Mouse (Mus musculus) lung, postnatal 10 days (tissue): ENCODE data around the gene Apoe.
"Not testable (repeated sequence)": the region's sequence is repeated elsewhere in the genome, so short reads cannot be mapped to it uniquely, and the experiment has no call there.

Source experiments
- DNase-seq: peaks from one replicate; pipeline ENCODE4 v3.0.0; 2021

Gene Apoe

DNA sequence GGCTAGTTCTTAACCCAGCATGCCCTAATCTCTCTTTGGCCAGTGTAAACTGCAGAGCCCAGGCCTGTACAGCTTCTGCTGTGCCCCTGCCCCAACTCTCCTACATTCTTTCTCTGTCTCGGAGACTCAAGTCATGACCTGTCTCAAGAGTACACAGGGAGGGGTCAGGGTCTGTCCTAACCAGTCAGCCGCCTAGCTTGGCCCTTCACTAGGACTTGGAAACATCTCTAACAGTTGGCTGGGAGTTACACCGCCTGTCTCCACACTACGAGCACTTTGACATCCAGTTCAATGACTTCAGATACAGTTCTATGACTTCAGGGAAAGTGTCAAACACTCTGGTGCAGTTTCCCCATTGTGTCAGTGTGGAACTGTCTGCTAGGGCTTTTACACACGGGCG lies 7.6 kb downstream of the Apoe start:
- DNase-seq: peak; percentile 32

DNA sequence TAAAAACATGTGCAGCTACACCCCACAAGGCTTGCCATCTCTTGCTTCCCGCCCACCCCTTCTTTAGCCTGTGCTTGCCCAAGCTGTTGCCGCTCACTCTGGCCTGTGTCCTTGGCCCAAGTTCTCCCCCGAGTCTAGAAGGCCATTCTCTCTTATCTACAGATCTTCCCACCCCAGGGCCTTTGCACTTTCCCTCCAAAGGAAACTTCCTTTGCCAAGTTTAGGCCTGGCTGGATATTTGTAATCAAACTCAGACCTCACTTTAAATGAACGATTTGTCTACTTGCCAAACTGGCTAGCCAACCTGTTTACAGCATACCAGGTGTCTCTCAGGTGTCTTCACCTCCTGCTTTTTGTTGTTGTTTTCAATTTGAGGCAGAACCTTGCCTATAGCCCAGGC lies 8.1 kb downstream of the Apoe start:
- no peak for DNase-seq

DNA sequence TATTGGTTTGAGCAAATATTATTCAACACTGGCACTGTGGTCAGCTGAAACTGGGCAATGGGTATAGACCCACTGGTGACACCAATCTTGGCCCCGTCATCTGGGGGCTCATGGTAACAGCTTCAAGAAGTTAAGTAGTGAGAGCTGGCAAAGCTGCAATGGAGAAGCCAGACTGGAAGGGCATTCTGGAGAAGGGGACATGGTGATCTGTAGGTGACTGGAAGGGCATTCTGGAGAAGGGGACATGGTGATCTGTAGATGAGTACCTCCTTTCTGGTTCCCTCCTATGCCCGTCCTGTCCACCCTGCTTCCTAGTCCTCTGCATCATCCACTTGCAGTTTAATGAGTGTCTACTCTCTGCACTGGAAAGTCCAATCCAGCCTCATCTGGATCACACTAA lies 10.4 kb downstream of the Apoe start:
- DNase-seq: no peak

DNA sequence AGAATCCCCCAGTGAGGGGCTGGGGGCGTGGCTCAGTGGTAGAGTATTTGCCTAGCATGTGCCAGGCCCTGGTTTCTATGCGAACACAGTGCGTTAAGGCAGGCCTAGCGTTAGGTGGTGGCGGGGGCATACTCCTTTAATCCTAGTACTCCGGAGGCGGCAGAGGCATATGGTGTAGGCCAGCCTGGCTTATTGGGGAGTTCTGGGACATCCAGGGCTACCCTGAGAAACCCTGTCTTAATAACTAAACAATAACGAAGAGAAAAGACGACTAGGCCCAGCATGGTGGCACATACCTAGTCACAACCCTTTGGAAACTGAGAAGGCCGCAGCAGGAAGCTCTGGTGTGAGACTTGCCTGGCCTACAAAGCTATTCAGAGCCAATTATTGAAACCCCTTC lies 10.9 kb downstream of the Apoe start:
- no peak for DNase-seq

DNA sequence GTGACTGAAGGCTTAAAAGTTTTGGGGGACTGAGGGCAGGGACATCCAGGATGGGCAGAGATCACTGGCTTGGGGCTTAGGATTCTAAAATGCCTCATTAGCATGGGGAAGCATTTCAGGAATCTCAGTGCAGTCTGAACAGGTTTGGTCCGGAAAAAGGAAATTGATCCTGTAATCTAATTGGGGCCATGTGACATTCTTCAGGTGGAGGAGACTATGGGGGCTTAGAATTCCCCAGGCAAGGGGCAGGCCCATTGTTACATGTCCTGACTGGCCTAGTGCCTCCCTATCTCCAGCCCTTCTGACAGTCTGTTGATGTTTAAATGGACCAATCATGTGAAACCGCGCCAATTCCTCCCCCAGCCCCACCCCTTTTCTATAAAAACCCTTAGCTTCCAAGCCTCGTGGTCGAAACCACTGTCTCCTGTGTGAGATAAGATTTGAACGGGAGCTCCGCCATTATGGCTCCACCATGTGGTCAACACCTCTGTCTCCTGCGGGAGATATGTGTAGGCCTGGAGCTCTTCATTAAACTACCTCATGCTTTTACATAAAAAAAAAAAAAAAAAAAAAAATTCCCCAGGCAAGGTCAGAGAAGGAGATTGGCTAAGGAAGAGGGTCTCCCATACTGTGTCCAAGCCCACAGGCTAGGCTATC lies 11.9 kb downstream of the Apoe start:
- not testable (repeated sequence) for DNase-seq

DNA sequence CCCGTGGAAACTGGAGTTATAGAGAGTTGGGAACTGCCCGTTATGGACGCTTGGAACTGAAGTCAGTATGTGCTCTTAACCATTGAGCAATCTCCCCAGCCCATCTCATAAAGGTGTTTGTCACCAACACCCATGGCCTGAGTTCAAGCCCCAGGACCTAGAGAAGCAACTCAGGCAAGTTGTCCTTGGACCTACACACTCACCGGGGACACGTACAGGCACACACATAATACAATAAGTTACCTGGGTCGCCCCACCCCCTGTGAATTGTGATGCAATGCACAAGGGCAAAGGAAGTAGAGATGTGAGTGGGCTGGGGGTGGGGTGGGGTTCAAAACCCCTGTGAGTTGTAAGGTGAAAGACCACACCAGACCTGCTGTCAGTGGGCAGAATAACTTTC lies 12.5 kb downstream of the Apoe start:
- DNase-seq: no peak

DNA sequence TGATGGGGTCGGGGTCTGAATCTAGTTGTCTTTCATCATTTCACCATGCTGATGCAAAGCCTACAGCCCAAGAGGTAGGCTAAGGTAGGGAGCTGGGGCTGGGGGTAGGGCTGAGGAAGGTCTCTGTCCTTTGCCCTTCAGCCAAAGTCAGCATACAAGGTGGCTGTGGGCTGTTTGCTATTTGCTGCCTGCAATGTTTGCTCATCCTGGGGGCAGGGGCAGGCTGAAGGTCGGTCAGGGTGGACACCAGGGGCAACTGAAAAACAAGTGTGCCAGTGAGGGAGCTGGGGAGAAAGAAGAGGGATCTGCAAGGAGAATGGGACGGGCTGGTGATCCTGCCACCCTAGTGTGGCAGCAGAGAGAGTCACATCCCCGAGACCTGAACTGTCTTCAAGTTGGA lies 13.6 kb downstream of the Apoe start:
- no peak for DNase-seq

DNA sequence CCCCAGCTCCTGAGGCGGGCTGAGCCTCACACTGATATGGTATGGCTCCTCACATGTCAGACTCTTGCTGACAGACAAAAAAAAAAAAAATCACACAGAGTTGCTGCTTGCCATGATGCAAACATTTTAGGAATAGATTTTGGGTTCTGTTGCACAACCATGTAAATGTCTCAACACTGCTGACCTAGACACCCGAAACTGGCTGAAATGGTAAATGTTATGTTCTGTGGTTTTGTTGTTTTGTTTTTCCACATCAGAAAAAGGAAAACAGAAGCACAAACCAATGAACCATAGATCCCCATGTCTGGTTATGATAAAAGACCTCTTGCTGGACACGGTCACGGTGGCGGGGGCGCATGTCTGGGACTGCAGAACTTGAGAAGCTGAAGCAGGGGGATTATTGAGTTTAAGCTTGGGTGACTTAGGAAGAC lies 15.2 kb downstream of the Apoe start:
- no peak for DNase-seq

DNA sequence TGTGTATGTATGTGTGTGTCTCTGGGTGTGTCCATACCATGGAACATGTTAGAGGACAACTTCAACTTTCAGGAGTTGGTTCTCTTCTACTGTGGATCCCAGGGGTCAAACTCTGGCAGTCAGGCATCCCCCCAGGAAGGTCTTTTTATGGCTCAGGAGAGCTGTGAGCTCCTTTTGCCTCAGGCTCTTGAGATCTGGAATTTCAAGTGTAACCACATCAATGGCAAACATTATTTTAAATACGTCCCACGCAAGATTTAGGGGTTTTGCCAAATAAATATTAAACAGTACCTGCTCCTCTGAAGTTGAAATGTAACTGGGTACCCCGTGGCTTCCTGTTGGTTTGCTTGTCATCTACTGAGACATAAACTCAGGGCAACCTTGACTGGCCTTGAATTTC lies 16.0 kb downstream of the Apoe start:
- no peak for DNase-seq

DNA sequence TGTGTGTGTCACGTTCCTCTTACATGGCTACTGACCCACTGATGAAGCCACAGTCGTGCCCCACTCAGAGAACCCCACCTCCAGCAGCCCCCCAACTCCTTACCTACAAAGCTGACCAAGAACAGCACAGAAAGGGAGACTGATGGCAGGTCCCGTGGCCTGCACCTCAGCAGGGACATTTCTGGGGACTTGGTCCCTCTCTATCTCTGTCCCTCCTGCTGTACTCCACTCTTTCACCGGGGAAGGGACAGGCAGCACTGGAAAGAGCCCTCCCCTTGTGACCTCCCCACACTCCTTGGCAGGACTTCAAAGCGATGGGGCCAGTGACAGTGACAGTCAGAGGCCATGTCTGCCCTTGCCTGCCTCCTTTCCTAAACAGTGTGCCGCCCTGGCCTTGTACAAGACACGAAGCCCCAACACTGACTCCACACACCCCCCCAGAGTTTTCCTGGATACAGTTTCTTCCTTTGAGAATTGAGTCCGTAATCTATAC lies 17.7 kb downstream of the Apoe start, which contains the start of the genes Gm44805 and Apoc4:
Gene Gm44805 (minus strand): TSS at position 222 of the 493 bp plus-strand sequence.
Gene Apoc4 (minus strand): TSS at position 278 of the 493 bp plus-strand sequence.
- peak; percentile 29 for DNase-seq

DNA sequence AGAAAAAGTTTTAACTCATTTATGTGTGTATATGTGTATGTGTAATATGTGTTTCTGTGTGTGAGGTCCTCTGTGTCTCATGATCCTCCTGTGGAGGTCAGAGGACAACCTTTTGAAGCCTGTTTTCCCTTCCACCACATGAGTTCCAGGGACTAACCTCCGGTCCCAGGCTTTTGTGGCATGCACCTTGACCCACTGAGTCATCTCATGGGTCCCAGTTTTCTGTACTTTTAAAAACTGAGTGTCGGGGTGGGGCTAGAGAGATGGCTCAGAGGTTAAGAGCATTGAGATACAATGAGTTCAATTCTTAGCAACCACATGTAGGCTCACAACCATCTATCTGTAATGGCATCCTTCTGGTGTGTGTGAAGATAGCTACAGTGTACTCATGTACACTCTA lies 18.3 kb downstream of the Apoe start:
- DNase-seq: no peak

DNA sequence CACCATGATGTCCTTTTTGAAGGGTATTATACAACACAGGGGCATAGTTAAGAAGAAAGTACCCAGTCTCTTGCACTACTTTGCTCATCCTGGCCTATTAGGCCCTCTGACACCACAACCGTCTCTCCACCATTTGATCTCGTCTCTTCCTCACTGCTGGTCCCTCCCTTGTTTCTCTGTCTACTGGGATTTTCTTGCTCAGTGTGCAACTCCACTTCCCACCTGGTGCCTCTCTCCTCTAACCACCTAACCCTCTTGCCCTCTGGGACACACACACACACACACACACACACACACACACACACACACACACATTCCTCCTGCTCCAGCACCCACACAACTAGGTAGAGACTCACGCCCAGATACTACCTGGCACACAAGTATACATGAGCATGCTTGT lies 20.1 kb downstream of the Apoe start:
- no peak for DNase-seq

DNA sequence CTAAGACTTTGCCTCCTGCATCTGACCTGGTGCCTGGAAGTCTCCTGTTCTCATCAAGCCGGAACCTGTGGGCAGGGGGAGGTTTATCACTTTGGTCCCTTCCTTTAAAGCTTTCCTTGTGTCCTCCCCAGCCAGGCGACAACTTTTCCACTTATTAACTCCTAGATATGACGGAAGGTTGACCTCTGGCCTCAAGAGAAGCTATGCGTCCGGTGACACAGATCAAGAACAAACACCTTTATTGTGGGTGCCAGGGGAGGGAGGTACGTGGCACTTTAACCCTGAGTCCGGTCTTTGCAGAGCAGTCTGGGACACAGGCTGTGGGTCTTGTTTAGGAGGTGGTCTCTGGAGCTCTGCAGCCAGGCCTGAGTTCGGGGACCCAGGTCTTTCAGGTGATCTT lies 21.1 kb downstream of the Apoe start, which contains the start of gene Apoc2:
Gene Apoc2 (minus strand): TSS at position 70 of the 400 bp plus-strand sequence.
- no peak for DNase-seq

DNA sequence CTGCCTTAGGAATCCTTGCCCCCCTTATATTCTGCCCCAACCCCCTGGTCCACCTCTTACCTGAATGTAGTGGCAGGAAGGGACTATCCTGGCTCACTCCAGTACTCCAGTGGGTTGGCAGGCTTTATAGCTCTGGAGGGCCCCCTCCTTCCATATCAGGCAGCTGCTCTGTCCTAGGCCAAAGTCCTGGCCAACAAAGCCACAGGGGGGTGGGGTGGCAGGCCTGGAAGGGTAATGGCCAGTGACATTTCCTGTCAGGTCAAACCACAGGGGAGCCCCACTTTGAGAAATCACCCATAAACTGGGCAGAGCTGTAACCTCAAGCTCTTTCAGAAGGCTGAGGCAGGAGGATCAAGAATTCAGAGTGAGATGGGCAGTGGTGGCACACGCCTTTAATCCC lies 22.3 kb downstream of the Apoe start:
- DNase-seq: no peak

DNA sequence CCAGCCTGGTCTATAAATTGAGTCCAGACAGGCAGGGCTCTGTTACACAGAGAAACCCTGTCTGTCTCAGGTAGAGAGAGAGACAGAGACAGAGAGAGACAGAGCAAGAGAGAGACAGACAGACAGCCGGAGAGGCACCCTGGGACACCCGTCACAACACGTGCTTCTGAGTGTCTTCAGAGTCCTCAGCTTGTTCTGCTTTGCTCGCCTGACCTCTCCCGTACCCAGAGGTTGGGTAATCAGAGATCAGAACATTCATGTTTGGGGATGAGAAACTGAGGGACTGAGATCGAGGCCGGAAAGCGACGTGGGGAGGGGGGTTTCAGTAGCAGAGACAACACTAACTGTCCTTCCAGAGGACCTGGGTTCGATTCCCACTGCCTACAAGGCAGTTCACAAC lies 23.2 kb downstream of the Apoe start:
- no peak for DNase-seq

DNA sequence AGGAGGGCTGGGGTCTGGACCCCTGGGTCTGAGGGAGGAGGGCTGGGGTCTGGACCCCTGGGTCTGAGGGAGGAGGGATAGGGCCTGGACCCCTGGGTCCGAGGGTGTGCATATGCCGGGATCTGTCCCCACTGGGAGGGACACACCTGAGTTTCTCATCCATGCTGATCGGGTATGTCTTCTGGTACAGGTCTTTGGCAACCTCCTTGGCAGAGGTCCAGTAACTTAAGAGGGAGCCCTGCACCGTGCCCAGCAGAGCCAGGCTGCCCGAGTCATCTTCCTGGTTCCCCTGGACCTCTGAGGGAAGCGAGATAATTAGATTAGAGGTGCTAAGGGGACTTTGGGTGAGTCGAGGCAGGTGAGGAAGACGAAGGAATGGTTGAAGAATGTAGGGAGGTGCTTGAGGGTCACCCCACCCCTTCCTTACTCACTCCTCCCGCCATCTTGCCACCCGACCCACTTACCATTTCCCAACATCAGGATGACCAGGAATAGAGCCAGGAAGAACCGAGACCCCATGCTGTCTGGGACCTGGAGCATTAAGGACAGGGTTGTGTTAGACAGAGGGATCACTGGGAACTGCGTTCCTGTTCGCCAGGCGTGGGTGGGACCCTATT lies 25.8 kb downstream of the Apoe start:
- DNase-seq: no peak

DNA sequence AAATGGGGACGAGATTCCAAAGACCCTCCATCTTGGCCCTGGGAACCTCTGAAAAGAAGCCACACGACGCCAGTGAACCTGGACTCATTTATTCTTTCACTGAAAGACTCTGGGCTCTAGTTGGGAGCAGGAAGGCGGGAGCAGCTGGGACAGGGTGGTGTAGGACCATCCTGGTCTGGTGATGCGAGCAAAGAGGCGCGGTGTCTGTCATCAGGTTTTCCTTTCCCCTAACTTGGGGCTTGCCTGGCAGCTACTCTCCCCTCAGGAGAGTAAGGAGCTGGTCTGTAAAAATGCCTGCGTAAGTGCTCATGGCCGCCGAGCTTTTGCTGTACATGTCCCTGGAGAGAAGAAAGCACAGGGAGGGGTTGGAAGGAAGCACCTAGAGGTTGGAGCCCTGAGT lies 27.5 kb downstream of the Apoe start:
- DNase-seq: no peak

DNA sequence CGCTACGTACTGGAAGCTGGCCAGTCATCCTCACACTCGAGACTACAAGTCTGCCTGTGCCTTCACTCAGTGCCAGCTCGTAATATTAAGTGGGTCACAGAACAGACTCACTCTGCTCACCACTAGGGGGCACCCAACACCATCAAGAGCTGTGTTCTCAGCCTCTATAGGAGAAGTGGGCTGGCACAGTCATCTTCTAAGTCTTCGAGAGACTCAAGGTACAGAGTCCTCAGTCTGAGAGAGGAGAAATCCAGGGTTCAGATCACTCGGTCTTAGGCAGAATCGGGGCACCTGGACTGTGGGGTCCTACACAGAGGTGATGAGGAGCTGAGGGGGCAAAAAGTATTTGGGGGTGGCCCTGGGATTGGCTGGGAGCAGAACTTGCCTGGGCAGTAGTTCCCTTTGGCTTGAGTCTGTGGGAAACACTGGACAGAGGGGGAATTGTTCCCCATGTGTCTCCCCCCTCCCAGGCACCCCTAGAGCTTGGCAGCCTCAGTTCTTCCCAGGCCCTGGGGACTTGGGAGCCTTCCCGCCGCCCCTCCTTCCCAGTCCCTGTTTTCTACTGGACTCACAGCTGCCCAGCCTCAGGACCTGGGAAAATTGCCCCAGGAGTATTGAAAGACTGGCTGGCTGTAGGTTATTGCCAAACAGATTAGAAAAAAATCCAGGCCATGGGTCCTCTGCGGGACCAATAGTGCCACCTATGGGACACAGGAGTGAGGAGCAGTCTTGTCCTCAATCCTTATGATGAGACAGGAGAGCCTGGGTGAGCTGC lies 29.9 kb downstream of the Apoe start:
- peak; percentile 97 for DNase-seq

DNA sequence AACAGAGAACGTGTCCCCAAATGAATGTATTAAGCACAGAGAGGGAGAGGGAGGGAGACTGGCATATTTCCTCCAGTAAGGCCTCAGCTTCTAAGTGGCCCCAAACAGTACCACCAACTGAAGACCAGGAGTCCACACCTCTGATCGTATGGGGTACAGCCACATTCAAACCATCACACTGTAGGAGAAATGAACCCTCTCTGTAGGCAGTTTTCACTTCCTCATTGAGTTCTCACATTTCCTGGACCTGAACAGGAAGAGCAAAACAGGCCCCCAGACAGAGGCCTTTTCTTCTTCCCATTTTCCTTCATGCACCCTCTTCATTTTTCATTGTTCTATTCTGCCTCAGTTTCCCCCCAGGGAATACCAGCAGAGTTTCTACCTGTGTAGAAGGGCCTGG lies 31.6 kb downstream of the Apoe start:
- no peak for DNase-seq

DNA sequence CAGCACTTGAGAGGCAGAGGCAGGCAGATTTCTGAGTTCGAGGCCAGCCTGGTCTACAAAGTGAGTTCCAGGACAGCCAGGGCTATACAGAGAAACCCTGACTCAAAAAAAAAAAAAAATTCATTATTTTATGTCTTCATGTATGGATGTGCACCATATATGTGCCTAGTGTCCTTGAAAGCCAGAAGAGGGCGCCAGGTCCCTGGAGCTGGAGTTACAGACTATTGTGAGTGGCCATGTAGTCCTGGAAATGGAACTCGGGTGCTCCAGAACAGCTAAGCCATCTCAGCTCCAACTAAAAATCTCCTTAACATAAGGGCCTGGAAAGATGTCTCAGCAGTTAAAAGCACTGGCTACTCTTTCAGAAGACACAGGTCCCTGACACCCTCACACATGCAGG lies 32.2 kb downstream of the Apoe start:
- DNase-seq: no peak

DNA sequence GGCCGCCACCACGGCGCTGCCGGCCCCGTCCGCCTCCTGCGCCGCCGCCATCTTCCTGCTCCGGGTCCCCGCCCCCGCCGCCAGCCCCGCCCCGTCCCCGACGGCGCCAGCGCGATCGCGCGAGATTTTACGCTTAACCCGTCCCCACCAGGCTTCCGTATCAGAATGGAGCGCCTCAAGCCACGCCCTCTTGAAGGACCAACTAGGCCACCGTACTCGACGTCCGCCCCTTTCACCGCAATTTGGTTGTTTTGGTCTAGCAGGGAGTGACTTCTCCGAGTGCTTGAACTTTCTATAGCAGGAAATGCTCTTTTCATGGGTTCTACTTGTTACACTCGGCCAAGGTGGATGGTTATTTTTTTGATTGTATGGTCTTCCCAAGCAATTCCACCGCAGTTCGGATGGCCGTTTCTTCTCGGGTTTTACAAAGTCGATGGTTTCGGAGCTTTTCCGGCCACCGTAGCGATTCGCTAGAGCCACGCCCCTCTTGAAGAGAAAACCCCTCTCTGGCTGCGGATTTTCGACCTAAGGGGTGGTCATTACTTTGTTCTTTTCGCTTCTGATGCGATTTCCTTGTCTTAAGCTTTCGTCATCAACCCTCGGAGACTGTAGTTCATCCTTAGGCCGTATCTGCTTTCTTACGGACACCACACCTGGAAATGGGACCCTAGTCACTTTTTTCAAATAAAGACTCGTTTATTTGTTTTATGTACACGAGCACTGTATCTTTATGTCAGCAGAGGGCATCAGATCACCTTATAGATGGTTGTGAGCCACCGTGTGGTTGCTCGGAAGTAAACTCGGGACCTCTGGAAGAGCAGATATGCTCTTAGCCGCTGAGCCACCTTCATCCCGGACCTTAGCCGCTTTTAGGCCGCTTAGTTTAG lies 33.8 kb downstream of the Apoe start, which contains the start of gene Clptm1:
Gene Clptm1 (minus strand): TSS at position 79 of the 887 bp plus-strand sequence.
- peak; percentile 98 for DNase-seq

DNA sequence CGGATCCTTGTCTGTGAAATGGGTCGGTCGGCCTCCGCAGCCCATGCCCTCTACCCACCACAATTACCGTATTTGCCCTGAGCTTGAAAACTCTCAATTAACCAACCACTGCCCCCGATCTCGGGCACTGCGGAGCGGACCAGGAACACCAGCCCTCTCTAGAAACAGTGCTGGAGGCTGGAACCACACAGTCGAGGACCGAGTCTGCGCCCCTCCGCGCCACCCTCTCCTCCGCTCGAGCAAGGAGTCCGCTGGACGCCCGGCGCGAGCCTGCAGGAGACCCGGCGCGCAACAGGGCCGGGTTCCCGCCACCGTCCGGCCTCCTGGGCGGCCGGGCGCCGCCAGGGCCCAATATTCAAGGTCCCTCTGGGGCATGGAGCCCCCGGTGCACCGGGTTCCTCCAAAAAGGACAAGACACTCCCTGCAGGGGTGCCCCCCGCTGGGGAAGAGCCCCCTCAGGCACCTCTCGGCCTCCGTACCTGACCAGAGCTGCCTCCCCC lies 34.5 kb downstream of the Apoe start:
- no peak for DNase-seq
